Mouse (Mus musculus) MEL (cell line): Measurements from ENCODE around the gene Slain2. TPM values are rescaled to one million over a fixed set of nuclear protein-coding genes. Genes with fewer than 3 reads are reported as not detected.

Experiments used
- DNase-seq: peaks from one replicate; pipeline ENCODE4 v3.0.0; 2011; ENCODE audit warnings: low read depth, low spot score
- H3K27ac ChIP-seq: 2 replicates; pipeline ENCODE4 v1.5.1; 2012; ENCODE audit warnings: low read depth, mild to moderate bottlenecking, control low read depth, low read length, moderate library complexity; ENCODE audit not compliant: control insufficient read depth
- H3K27me3 ChIP-seq, 2 experiments: fragments of 150-350 bp in 1 of 2; sonication (generic) in 1 of 2; 2 replicates each; pipeline ENCODE4 v1.6.1; 2012; ENCODE audit warnings: low read length in 2 of 2, mild to moderate bottlenecking in 2 of 2, improper control_type of control experiment in 1 of 2, moderate library complexity in 1 of 2; ENCODE audit not compliant: insufficient read depth in 2 of 2, control insufficient read depth in 1 of 2
- H3K36me3 ChIP-seq, 2 experiments: 2 replicates each; pipeline ENCODE4 v1.6.1; 2012 to 2014; ENCODE audit warnings: low read length in 2 of 2, improper control_type of control experiment in 1 of 2, inconsistent platforms in 1 of 2, mild to moderate bottlenecking in 1 of 2; ENCODE audit not compliant: insufficient read depth in 2 of 2, control insufficient read depth in 1 of 2
- H3K4me1 ChIP-seq, 2 experiments: fragments of 150-350 bp in 1 of 2; sonication (generic) in 1 of 2; 2 replicates each; pipeline ENCODE4 v1.6.1; 2012; ENCODE audit warnings: low read length in 2 of 2, improper control_type of control experiment in 1 of 2, mild to moderate bottlenecking in 1 of 2; ENCODE audit not compliant: insufficient read depth in 2 of 2, control insufficient read depth in 1 of 2
- H3K4me3 ChIP-seq, 2 experiments: fragments of 150-350 bp in 1 of 2; sonication (generic) in 1 of 2; 2 replicates each; pipeline ENCODE4 v1.5.1; 2012; ENCODE audit warnings: low read depth in 2 of 2, low read length in 2 of 2, mild to moderate bottlenecking in 2 of 2, moderate library complexity in 2 of 2, control low read depth in 1 of 2, improper control_type of control experiment in 1 of 2; ENCODE audit not compliant: control insufficient read depth in 1 of 2, insufficient read depth in 1 of 2
- H3K79me2 ChIP-seq: 2 replicates; pipeline ENCODE4 v1.6.1; 2012; ENCODE audit warnings: mild to moderate bottlenecking, low read length, moderate library complexity; ENCODE audit not compliant: control insufficient read depth, poor library complexity, insufficient read depth
- H3K9ac ChIP-seq: 2 replicates; pipeline ENCODE4 v1.6.1; 2012; ENCODE audit warnings: low read depth, mild to moderate bottlenecking, control low read depth, low read length, moderate library complexity; ENCODE audit not compliant: control insufficient read depth, poor library complexity, severe bottlenecking
- H3K9me3 ChIP-seq: fragments of 150-350 bp; sonication (generic); replicated peaks from 2 replicates; pipeline ENCODE4 v1.6.1; 2012; ENCODE audit warnings: mild to moderate bottlenecking, low read length, improper control_type of control experiment, moderate library complexity; ENCODE audit not compliant: insufficient read depth
- BHLHE40 ChIP-seq: IDR thresholded peaks from 2 replicates; pipeline ENCODE4 v1.6.1; 2012; ENCODE audit warnings: low read depth, mild to moderate bottlenecking, inconsistent platforms, low read length, improper control_type of control experiment, borderline replicate concordance
- CHD1 ChIP-seq: IDR thresholded peaks from 2 replicates; pipeline ENCODE4 v1.6.1; 2012; ENCODE audit warnings: low read depth, mild to moderate bottlenecking, inconsistent platforms, low read length, improper control_type of control experiment
- CTCF ChIP-seq, 3 experiments: IDR thresholded peaks in 2 of 3; conservative IDR thresholded peaks in 1 of 3; 2 replicates each; pipeline ENCODE4 v1.5.1; 2011 to 2012; ENCODE audit warnings: low read length in 3 of 3, low read depth in 2 of 3, mild to moderate bottlenecking in 2 of 3, improper control_type of control experiment in 1 of 3, inconsistent platforms in 1 of 3, mixed read lengths in 1 of 3, moderate library complexity in 1 of 3; ENCODE audit not compliant: control insufficient read depth in 1 of 3, insufficient read depth in 1 of 3, poor library complexity in 1 of 3, severe bottlenecking in 1 of 3
- E2F4 ChIP-seq: IDR thresholded peaks from 2 replicates; pipeline ENCODE4 v1.6.1; 2011; ENCODE audit warnings: low read depth, low read length, improper control_type of control experiment, borderline replicate concordance
- ELF1 ChIP-seq: IDR thresholded peaks from 2 replicates; pipeline ENCODE4 v1.6.1; 2014; ENCODE audit warnings: low read depth, mild to moderate bottlenecking, inconsistent platforms, low read length, improper control_type of control experiment, moderate library complexity
- EP300 ChIP-seq, 2 experiments: IDR thresholded peaks; 2 replicates each; pipeline ENCODE4 v1.6.1; 2011; ENCODE audit warnings: improper control_type of control experiment in 2 of 2, low read length in 2 of 2, low read depth in 1 of 2, mild to moderate bottlenecking in 1 of 2
- ETS1 ChIP-seq: IDR thresholded peaks from 2 replicates; pipeline ENCODE4 v1.6.1; 2012; ENCODE audit warnings: low read depth, mild to moderate bottlenecking, inconsistent platforms, low read length, improper control_type of control experiment, moderate library complexity
- GABPA ChIP-seq: IDR thresholded peaks from 2 replicates; pipeline ENCODE4 v1.6.1; 2012; ENCODE audit warnings: low read depth, mild to moderate bottlenecking, inconsistent platforms, low read length, improper control_type of control experiment, moderate library complexity
- HCFC1 ChIP-seq: IDR thresholded peaks from 2 replicates; pipeline ENCODE4 v1.6.1; 2012; ENCODE audit warnings: low read depth, mild to moderate bottlenecking, inconsistent platforms, low read length, improper control_type of control experiment, moderate library complexity
- KAT2A ChIP-seq: conservative IDR thresholded peaks from 2 replicates; pipeline ENCODE4 v1.6.1; 2012; ENCODE audit warnings: low read depth, low read length, improper control_type of control experiment, inconsistent platforms
- MAFK ChIP-seq: IDR thresholded peaks from 2 replicates; pipeline ENCODE4 v1.6.1; 2011; ENCODE audit warnings: low read depth, mild to moderate bottlenecking, low read length, improper control_type of control experiment, borderline replicate concordance
- MAZ ChIP-seq: IDR thresholded peaks from 2 replicates; pipeline ENCODE4 v1.6.1; 2012; ENCODE audit warnings: low read depth, mild to moderate bottlenecking, inconsistent platforms, low read length, improper control_type of control experiment
- MXI1 ChIP-seq: IDR thresholded peaks from 2 replicates; pipeline ENCODE4 v1.6.1; 2011; ENCODE audit warnings: mild to moderate bottlenecking, low read depth, low read length, improper control_type of control experiment
- MYC ChIP-seq: IDR thresholded peaks from 2 replicates; pipeline ENCODE4 v1.6.1; 2011; ENCODE audit warnings: low read depth, mild to moderate bottlenecking, low read length, improper control_type of control experiment, moderate library complexity
- NELFE ChIP-seq: IDR thresholded peaks from 2 replicates; pipeline ENCODE4 v1.6.1; 2011; ENCODE audit warnings: low read depth, low read length, improper control_type of control experiment
- POLR2AphosphoS2 ChIP-seq: IDR thresholded peaks from 2 replicates; pipeline ENCODE4 v1.6.1; 2011; ENCODE audit warnings: low read length, improper control_type of control experiment
- POLR2AphosphoS5 ChIP-seq: IDR thresholded peaks from 2 replicates; pipeline ENCODE4 v1.6.1; 2012; ENCODE audit warnings: low read depth, borderline replicate concordance, mild to moderate bottlenecking, inconsistent platforms, low read length, moderate library complexity, mixed read lengths
- RAD21 ChIP-seq: IDR thresholded peaks from 2 replicates; pipeline ENCODE4 v1.6.1; 2011; ENCODE audit warnings: mild to moderate bottlenecking, low read depth, low read length, improper control_type of control experiment
- RCOR1 ChIP-seq: IDR thresholded peaks from 2 replicates; pipeline ENCODE4 v1.6.1; 2012; ENCODE audit warnings: low read depth, mild to moderate bottlenecking, inconsistent platforms, low read length, improper control_type of control experiment
- SIN3A ChIP-seq: IDR thresholded peaks from 2 replicates; pipeline ENCODE4 v1.6.1; 2012; ENCODE audit warnings: low read length, improper control_type of control experiment, inconsistent platforms
- SMC3 ChIP-seq: IDR thresholded peaks from 2 replicates; pipeline ENCODE4 v1.6.1; 2011; ENCODE audit warnings: low read depth, low read length, improper control_type of control experiment
- TBP ChIP-seq: IDR thresholded peaks from 2 replicates; pipeline ENCODE4 v1.8.0; 2011; ENCODE audit warnings: low read depth, low read length, improper control_type of control experiment
- TCF12 ChIP-seq: IDR thresholded peaks from 2 replicates; pipeline ENCODE4 v1.6.1; 2014; ENCODE audit warnings: low read depth, mild to moderate bottlenecking, inconsistent platforms, low read length, improper control_type of control experiment, moderate library complexity
- UBTF ChIP-seq: IDR thresholded peaks from 2 replicates; pipeline ENCODE4 v1.6.1; 2012; ENCODE audit warnings: low read depth, mild to moderate bottlenecking, inconsistent platforms, low read length, improper control_type of control experiment, moderate library complexity, borderline replicate concordance; ENCODE audit not compliant: insufficient read depth
- ZC3H11A ChIP-seq: IDR thresholded peaks from 2 replicates; pipeline ENCODE4 v1.6.1; 2012; ENCODE audit warnings: low read depth, mild to moderate bottlenecking, inconsistent platforms, low read length, improper control_type of control experiment
- ZMIZ1 ChIP-seq: IDR thresholded peaks from 2 replicates; pipeline ENCODE4 v1.6.1; 2012; ENCODE audit warnings: low read depth, mild to moderate bottlenecking, inconsistent platforms, low read length, improper control_type of control experiment, moderate library complexity
- polyA plus RNA-seq, 2 experiments: library from polyadenylated mRNA; stranded (reverse) in 1 of 2; unstranded in 1 of 2; fragments of >175 nt in 1 of 2; fragments of >200 nt in 1 of 2; gene quantifications; 2 replicates each; pipeline versions ENCODE4 v1.2.1 to v1.2.4; 2012; ENCODE audit warnings: low replicate concordance in 2 of 2, low read depth in 1 of 2; ENCODE audit not compliant: insufficient read length in 2 of 2, insufficient read depth in 1 of 2, missing spikeins in 1 of 2
- total RNA-seq: library from RNA; depleted of rRNA; stranded (reverse); fragments of 300-350 nt; gene quantifications from 2 replicates; pipeline ENCODE4 v1.2.3, GENCODE M21; 2012

Gene Slain2
- total and polyA plus RNA-seq, 3 experiments = 18.9 to 42.9 (median 29.9) TPM

DNA sequence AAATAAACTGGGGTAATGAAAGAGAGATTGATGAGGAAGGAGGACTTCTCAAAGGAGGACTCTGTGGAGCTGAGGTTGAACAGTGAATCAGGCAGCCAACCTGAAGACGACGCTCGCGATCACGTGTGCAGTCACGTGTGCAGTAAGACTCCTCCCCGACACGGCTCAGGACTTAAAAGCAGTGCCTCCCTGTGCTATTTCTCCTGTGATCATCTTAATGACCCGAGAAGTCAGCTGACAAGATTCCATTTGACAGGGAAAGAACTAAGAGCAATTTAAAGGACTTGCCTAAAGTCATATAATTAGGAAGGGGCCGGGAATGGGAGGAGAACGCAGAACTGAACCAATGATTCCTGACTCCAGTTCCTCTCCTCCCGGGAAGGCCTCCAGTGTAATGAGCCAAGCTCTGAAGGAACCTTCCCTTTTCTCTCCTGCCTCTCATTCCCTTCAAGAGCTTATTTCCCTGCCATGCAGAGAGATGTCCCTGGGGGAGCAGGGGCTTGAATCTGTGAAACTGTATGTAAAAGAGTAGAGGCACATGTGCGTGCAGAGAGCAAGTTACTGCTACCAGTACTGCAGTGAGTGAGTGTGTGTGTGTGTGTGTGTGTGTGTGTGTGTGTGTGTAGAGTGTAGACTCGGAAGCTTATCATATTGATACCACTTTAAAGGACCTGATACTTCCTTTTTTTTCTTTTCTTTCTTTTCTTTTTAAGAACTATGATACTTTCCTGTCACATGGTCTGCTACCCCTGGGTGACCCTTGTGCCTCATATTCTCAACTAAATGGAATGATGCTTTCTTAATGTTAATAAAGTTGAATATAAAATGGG, 44.1 kb upstream of the Slain2 start (continued):
- TF ChIP-seq ETS1 (peak; percentile 53; the same call in 1 of the 2 replicates), MAZ (no peak), NELFE (no peak; the same call in 1 of the 2 replicates), ZC3H11A (no peak), UBTF (no peak), HCFC1 (no peak), POLR2AphosphoS5 (no peak), MYC (peak; percentile 90; the same call in 1 of the 2 replicates), TCF12 (peak; percentile 32; the same call in 1 of the 2 replicates), CTCF (IDR thresholded peaks at IDR 0.05 in 2 of 3, conservative IDR thresholded peaks at IDR 0.05 in 1 of 3; ENCODE audit: control insufficient read depth in 1 of 3, insufficient read depth in 1 of 3, low read depth in 2 of 3, low read length in 3 of 3, poor library complexity in 1 of 3, severe bottlenecking in 1 of 3) (no peak), MXI1 (peak; percentile 37; the same call in 1 of the 2 replicates), ZMIZ1 (0 out of 2 replicates have a peak, but pooled peaks have one; percentile 32)

DNA sequence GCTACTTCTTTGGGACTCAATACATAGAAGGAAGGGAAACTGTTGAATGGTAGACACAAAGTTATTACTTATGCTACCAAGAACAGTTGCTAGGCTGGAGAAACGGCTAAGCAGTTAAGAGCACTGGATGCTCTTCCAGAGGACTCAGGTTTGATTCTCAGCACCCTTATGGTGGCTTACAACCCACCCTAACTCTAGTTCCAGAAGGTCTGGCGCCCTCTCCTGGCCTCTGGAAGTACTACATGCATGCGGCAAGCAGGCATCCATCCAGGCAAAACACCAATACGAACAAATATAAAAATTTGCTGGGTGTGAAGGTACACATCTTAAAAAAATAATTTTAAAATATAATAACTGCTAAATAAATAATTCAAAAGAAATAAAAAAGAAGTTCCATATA, 43.0 kb upstream of the Slain2 start:
- no peak overlapping the region for H3K4me3 ChIP-seq
- H3K4me1 ChIP-seq = peaks cover 8 to 29% of the 10 kb centered on the region in 2 experiments
- H3K27me3 ChIP-seq = no peaks in the 10 kb centered on the region
- no peak overlapping the region for H3K27ac ChIP-seq
- TF ChIP-seq ELF1 (no peak), RAD21 (peak; percentile 29), SIN3A (no peak), ZC3H11A (0 out of 2 replicates have a peak, but pooled peaks have one; percentile 22), CTCF (IDR thresholded peaks at IDR 0.05 in 2 of 3, conservative IDR thresholded peaks at IDR 0.05 in 1 of 3; ENCODE audit: control insufficient read depth in 1 of 3, insufficient read depth in 1 of 3, low read depth in 2 of 3, low read length in 3 of 3, poor library complexity in 1 of 3, severe bottlenecking in 1 of 3) (peak; percentile 54 to 74 (median 66)), SMC3 (peak; percentile 20; the same call in 1 of the 2 replicates)
- no peak for DNase-seq
- H3K36me3 ChIP-seq = peaks cover 0 to 28% of the 10 kb centered on the region in 2 experiments; a peak in 2 of 4 replicates
- no peak overlapping the region for H3K9ac ChIP-seq
- H3K79me2 ChIP-seq = peaks cover 22% of the 10 kb centered on the region
- H3K9me3 ChIP-seq = no peaks in the 10 kb centered on the region

- no peak for DNase-seq
- Histone ChIP-seq H3K27me3 (no peaks in the 10 kb centered on the region), H3K27ac (no peak overlapping the region), H3K79me2 (no peaks in the 10 kb centered on the region), H3K4me3 (no peak overlapping the region), H3K36me3 (no peaks in the 10 kb centered on the region), H3K9me3 (no peaks in the 10 kb centered on the region), H3K9ac (no peak overlapping the region), H3K4me1 (peaks cover 0 to 4% of the 10 kb centered on the region in 2 experiments; a peak in 3 of 4 replicates)
- TF ChIP-seq TBP = no peak
- TF ChIP-seq MAFK = no peak
- no peak for TF ChIP-seq EP300 (IDR thresholded peaks at IDR 0.05; ENCODE audit: low read depth in 1 of 2, low read length in 2 of 2)
- no peak for TF ChIP-seq ELF1
- TF ChIP-seq NELFE = no peak
- no peak for TF ChIP-seq RCOR1
- TF ChIP-seq KAT2A = no peak
- no peak for TF ChIP-seq BHLHE40
- TF ChIP-seq POLR2AphosphoS2 = no peak
- no peak for TF ChIP-seq GABPA
- no peak for TF ChIP-seq E2F4
- no peak for TF ChIP-seq CHD1
- TF ChIP-seq TCF12 = no peak
Observed at GRCm38 (mm10) chr5:72879736-72880135, 34.4 kb upstream of the Slain2 start.
